Mouse (Mus musculus) small intestine, adult 2 months (tissue): Measurements from ENCODE around the gene Fam240a.

Experiments
- CTCF ChIP-seq: fragments of 200-500 bp; IDR thresholded peaks from 2 replicates; pipeline ENCODE4 v1.5.1; 2012; ENCODE audit warnings: low read depth, mild to moderate bottlenecking, control low read depth, inconsistent platforms, low read length, moderate library complexity, mixed read lengths; ENCODE audit not compliant: insufficient replicate concordance, insufficient read length; ENCODE audit errors: extremely low read depth
- POLR2A ChIP-seq: fragments of 200-500 bp; IDR thresholded peaks from 2 replicates; pipeline ENCODE4 v1.6.1; 2012; ENCODE audit warnings: low read depth, mild to moderate bottlenecking, control low read depth, inconsistent platforms, low read length, moderate library complexity

DNA sequence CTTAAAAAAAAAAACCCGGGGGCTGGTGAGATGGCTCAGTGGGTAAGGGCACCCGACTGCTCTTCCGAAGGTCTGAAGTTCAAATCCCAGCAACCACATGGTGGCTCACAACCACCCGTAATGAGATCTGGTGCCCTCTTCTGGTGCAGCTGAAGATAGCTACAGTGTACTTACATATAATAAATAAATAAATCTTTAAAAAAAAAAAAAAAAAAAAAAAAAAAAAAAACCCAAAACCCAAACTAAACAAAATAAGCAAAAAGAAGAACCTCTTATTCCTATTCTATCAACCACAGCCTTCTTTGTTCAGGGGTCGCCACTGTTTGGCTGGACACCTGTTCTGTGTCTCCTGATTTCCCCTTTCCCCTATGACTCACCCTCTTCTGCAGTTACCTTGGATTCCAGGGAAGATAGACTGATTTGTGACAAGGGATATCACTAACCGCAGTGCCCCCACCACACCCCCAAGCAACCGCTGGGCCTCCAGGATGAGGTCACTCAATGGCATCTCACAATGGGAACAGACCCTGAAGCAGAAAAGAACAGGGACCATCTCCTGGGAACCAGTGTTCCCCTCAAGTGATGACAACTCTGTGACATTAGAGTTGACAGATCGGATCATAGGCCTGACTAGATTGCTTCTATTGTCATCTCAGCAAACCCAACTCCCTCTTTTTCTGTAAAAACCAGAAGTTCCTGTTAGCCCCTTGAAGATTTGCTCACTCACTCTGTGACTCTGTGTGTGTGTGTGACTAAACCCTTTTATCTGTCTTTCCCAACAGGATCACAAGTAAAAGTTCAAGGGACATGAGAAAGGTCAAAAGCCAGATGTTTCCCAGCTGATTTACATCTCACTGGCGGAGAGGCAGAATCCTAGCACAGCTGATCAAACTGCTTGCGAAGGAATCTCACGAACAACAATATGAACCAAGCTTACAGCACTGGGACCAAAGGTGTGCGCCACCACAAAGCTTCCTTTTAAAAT, 21.1 kb upstream of the Fam240a start:
- TF ChIP-seq CTCF, result no peak
- no peak for TF ChIP-seq POLR2A
